Mouse (Mus musculus): ENCODE results near the gene Adamts3. TPM values are rescaled to one million over a fixed set of nuclear protein-coding genes. Genes with fewer than 3 reads are reported as not detected.

Gene Adamts3
- polyA plus RNA-seq, 1 experiment: 0.34 TPM

DNA sequence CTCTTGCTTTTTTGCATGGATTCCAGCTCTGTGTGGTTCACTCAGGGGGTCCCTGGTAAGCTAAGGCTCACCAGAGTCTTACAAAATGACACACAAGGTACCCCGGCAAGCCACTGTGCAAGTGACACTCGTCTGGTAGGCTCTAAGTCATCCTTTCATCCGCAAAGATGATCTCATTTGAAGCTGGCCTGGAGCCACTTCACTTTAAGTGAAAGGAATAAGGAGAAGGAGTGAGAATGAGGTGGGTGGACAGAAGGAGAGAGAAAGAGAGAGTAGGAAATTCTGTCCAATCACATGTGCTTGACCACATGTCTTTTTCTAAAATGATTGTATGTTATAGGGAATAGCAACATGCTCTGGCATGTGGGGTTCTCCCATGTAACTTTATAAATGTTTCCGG lies 122.8 kb downstream of the Adamts3 start:
- TF ChIP-seq MYOD1 (IDR thresholded peaks at IDR 0.05; ENCODE audit: control insufficient read depth, insufficient read length, low read depth): no peak
- TF ChIP-seq MYOG (IDR thresholded peaks at IDR 0.05; ENCODE audit: control insufficient read depth, extremely low read depth, insufficient read length): no peak
- TF ChIP-seq MAX (IDR thresholded peaks at IDR 0.05): no peak
- TF ChIP-seq CTCF (IDR thresholded peaks at IDR 0.05; ENCODE audit: control insufficient read depth, insufficient read depth, insufficient read length): no peak
- no peak for TF ChIP-seq USF1 (IDR thresholded peaks at IDR 0.05; ENCODE audit: low read depth)
- no peak for TF ChIP-seq CEBPB (IDR thresholded peaks at IDR 0.05; ENCODE audit: low read depth)
- TF ChIP-seq FOSL1 (IDR thresholded peaks at IDR 0.05; ENCODE audit: insufficient read depth, low read length, poor library complexity, severe bottlenecking): no peak
- no peaks in the 10 kb centered on the region for H3K79me2 ChIP-seq (ENCODE audit: control insufficient read depth, insufficient read depth)
- no peaks in the 10 kb centered on the region for H3K27me3 ChIP-seq (ENCODE audit: control insufficient read depth, insufficient read depth, insufficient read length)
- no peak overlapping the region for H3ac ChIP-seq (ENCODE audit: control insufficient read depth, insufficient read length, low read depth)
- H3K4me3 ChIP-seq (ENCODE audit: insufficient read depth, poor library complexity, severe bottlenecking): no peak overlapping the region
- H3K79me3 ChIP-seq (ENCODE audit: low read depth): no peaks in the 10 kb centered on the region
- no peaks in the 10 kb centered on the region for H3K36me3 ChIP-seq (ENCODE audit: control insufficient read depth, insufficient read depth)

DNA sequence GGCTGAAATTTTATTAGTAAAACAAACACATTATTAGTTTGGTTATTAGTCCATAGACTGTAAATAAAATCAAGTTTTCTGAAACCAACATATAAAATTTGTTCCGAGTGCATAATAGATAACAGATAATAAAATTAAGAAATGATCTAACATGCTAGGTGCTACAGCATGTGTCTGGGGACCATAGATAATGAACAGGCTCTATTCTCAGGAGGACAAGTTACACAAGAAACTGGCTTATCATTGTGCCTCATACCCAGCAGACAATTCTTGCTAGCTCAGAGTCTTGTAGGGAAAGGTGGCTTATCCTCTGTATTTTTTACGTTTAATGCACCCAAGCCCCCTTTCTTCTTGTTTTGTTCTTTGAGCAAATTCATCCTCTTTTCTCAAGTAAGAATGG lies 131.3 kb downstream of the Adamts3 start:
- TF ChIP-seq CTCF (IDR thresholded peaks at IDR 0.05; ENCODE audit: control insufficient read depth, insufficient read depth, insufficient read length) (no peak), FOSL1 (IDR thresholded peaks at IDR 0.05; ENCODE audit: insufficient read depth, low read length, poor library complexity, severe bottlenecking) (no peak), CEBPB (IDR thresholded peaks at IDR 0.05; ENCODE audit: low read depth) (no peak), MYOD1 (IDR thresholded peaks at IDR 0.05; ENCODE audit: control insufficient read depth, insufficient read length, low read depth) (no peak), USF1 (IDR thresholded peaks at IDR 0.05; ENCODE audit: low read depth) (no peak), MYOG (IDR thresholded peaks at IDR 0.05; ENCODE audit: control insufficient read depth, extremely low read depth, insufficient read length) (no peak), MAX (IDR thresholded peaks at IDR 0.05) (no peak)
- Histone ChIP-seq H3K4me3 (ENCODE audit: insufficient read depth, poor library complexity, severe bottlenecking) (no peak overlapping the region), H3K36me3 (ENCODE audit: control insufficient read depth, insufficient read depth) (no peaks in the 10 kb centered on the region), H3K27me3 (ENCODE audit: control insufficient read depth, insufficient read depth, insufficient read length) (no peaks in the 10 kb centered on the region), H3ac (ENCODE audit: control insufficient read depth, insufficient read length, low read depth) (no peak overlapping the region), H3K79me2 (ENCODE audit: control insufficient read depth, insufficient read depth) (no peaks in the 10 kb centered on the region), H3K79me3 (ENCODE audit: low read depth) (no peaks in the 10 kb centered on the region)

DNA sequence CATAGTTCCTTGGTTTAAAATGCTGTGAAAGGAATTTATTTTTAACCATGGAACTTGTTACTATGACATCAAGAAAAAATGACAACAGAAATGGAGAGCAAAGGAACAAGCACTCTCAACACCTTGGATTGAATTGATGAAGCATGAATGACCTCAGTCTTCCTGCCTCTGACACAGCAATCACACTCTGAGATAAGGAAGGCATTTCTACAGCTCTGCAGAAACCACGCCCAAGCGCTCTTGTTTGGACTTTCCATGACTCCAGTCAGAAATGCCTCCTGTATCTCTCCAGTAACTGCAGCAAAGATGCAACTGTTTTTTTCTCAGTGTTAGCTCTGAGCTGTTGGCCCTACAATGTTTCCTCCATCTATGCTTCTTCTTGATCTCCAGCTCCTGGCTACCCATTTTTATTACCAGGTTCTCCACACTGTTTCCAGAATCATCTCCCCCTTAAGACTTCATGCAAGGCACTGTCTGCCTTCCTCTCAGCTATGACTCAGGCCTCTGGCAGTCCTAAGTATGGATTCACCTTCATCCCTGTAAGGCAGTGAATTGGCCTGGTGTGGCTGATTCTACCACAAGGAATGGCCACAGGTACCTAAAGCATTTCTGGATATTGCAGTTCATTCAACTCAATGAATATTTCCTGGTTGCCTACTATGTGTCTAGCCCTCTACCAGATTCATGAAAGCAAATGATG lies 134.8 kb downstream of the Adamts3 start:
- Histone ChIP-seq H3K4me3 (ENCODE audit: insufficient read depth, poor library complexity, severe bottlenecking) (no peak overlapping the region), H3K36me3 (ENCODE audit: control insufficient read depth, insufficient read depth) (no peaks in the 10 kb centered on the region), H3ac (ENCODE audit: control insufficient read depth, insufficient read length, low read depth) (no peak overlapping the region), H3K27me3 (ENCODE audit: control insufficient read depth, insufficient read depth, insufficient read length) (no peaks in the 10 kb centered on the region), H3K79me3 (ENCODE audit: low read depth) (no peaks in the 10 kb centered on the region), H3K79me2 (ENCODE audit: control insufficient read depth, insufficient read depth) (no peaks in the 10 kb centered on the region)
- TF ChIP-seq USF1 (IDR thresholded peaks at IDR 0.05; ENCODE audit: low read depth) (no peak), MYOD1 (IDR thresholded peaks at IDR 0.05; ENCODE audit: control insufficient read depth, insufficient read length, low read depth) (no peak), MYOG (IDR thresholded peaks at IDR 0.05; ENCODE audit: control insufficient read depth, extremely low read depth, insufficient read length) (no peak), MAX (IDR thresholded peaks at IDR 0.05) (no peak), FOSL1 (IDR thresholded peaks at IDR 0.05; ENCODE audit: insufficient read depth, low read length, poor library complexity, severe bottlenecking) (no peak), CEBPB (IDR thresholded peaks at IDR 0.05; ENCODE audit: low read depth) (no peak), CTCF (IDR thresholded peaks at IDR 0.05; ENCODE audit: control insufficient read depth, insufficient read depth, insufficient read length) (no peak)

DNA sequence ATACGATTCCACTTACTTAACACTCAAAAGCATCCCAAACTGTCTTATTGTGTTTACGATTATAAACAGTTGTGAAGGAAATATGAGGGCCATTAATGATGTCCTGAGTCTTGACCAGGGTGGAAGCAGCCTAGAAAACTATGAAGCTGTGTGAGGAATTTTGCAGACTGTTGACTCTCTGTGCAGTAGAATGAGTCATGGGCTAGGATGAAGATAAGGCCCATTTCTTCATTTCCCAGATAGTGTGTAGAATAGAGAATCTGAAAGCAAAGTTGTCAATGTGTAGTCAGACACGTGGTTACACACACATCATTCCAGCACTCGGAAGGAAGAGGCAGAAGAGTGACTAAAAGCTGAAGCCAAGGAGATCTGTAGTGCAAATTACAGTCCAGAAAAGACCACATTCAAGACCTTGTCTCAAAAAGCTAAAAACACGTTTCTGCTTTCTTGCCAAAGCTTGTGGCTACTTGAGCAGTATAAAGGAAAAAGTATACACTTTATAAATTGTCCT lies 135.9 kb downstream of the Adamts3 start:
- no peaks in the 10 kb centered on the region for H3K79me2 ChIP-seq (ENCODE audit: control insufficient read depth, insufficient read depth)
- H3K36me3 ChIP-seq (ENCODE audit: control insufficient read depth, insufficient read depth): no peaks in the 10 kb centered on the region
- H3K27me3 ChIP-seq (ENCODE audit: control insufficient read depth, insufficient read depth, insufficient read length): no peaks in the 10 kb centered on the region
- H3ac ChIP-seq (ENCODE audit: control insufficient read depth, insufficient read length, low read depth): no peak overlapping the region
- H3K4me3 ChIP-seq (ENCODE audit: insufficient read depth, poor library complexity, severe bottlenecking): no peak overlapping the region
- H3K79me3 ChIP-seq (ENCODE audit: low read depth): no peaks in the 10 kb centered on the region
- no peak for TF ChIP-seq MYOG (IDR thresholded peaks at IDR 0.05; ENCODE audit: control insufficient read depth, extremely low read depth, insufficient read length)
- TF ChIP-seq FOSL1 (IDR thresholded peaks at IDR 0.05; ENCODE audit: insufficient read depth, low read length, poor library complexity, severe bottlenecking): no peak
- TF ChIP-seq CEBPB (IDR thresholded peaks at IDR 0.05; ENCODE audit: low read depth): no peak
- TF ChIP-seq MAX (IDR thresholded peaks at IDR 0.05): no peak
- no peak for TF ChIP-seq MYOD1 (IDR thresholded peaks at IDR 0.05; ENCODE audit: control insufficient read depth, insufficient read length, low read depth)
- TF ChIP-seq USF1 (IDR thresholded peaks at IDR 0.05; ENCODE audit: low read depth): no peak
- no peak for TF ChIP-seq CTCF (IDR thresholded peaks at IDR 0.05; ENCODE audit: control insufficient read depth, insufficient read depth, insufficient read length)

DNA sequence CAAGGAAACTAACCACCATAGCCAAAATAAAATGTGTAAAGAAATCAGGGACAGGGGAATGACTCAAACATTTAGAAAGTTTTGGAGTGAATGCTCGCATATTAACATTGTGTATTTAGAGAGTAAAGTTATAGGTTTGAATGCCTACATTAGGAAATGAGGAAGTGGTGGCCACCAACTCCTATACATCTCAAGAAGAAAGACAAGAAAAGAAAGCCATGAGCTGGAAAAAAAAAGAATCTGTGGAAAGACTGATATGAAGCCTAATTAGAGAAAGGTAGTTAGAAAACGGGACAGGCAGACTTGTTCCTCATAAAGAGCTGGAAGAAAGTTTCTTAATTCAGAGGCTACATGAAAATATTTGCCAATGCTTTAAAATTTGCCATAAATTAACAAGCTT lies 138.0 kb downstream of the Adamts3 start:
- Histone ChIP-seq H3K36me3 (ENCODE audit: control insufficient read depth, insufficient read depth) (no peaks in the 10 kb centered on the region), H3K27me3 (ENCODE audit: control insufficient read depth, insufficient read depth, insufficient read length) (no peaks in the 10 kb centered on the region), H3ac (ENCODE audit: control insufficient read depth, insufficient read length, low read depth) (no peak overlapping the region), H3K79me3 (ENCODE audit: low read depth) (no peaks in the 10 kb centered on the region), H3K4me3 (ENCODE audit: insufficient read depth, poor library complexity, severe bottlenecking) (no peak overlapping the region), H3K79me2 (ENCODE audit: control insufficient read depth, insufficient read depth) (no peaks in the 10 kb centered on the region)
- TF ChIP-seq USF1 (IDR thresholded peaks at IDR 0.05; ENCODE audit: low read depth) (no peak), MYOD1 (IDR thresholded peaks at IDR 0.05; ENCODE audit: control insufficient read depth, insufficient read length, low read depth) (no peak), FOSL1 (IDR thresholded peaks at IDR 0.05; ENCODE audit: insufficient read depth, low read length, poor library complexity, severe bottlenecking) (no peak), MAX (IDR thresholded peaks at IDR 0.05) (no peak), MYOG (IDR thresholded peaks at IDR 0.05; ENCODE audit: control insufficient read depth, extremely low read depth, insufficient read length) (no peak), CTCF (IDR thresholded peaks at IDR 0.05; ENCODE audit: control insufficient read depth, insufficient read depth, insufficient read length) (no peak), CEBPB (IDR thresholded peaks at IDR 0.05; ENCODE audit: low read depth) (no peak)

Measured in C2C12 (cell line).